Mouse (Mus musculus): Measurements from ENCODE around the gene Babam2. TPM values are rescaled to one million over a fixed set of nuclear protein-coding genes. Genes with fewer than 3 reads are reported as not detected.
"Not testable (repeated sequence)": the region's sequence is repeated elsewhere in the genome, so short reads cannot be mapped to it uniquely, and the experiment has no call there.

Babam2 gene
- polyA plus RNA-seq, 1 experiment from 2014 or later, result 30.2 TPM

- WGBS, result 80% methylated on average over 10 of the region's 10 CpGs
- H3K9ac ChIP-seq (ENCODE audit: low read length); DNase-seq (ENCODE audit: low spot score); H3K27ac ChIP-seq (replicated peaks; ENCODE audit: low read depth, low read length); ATAC-seq (ENCODE audit: insufficient number of reproducible peaks, low FRiP score, low TSS enrichment, low read depth); H3K36me3 ChIP-seq (ENCODE audit: control insufficient read depth, insufficient read depth, low read length); H3K9me3 ChIP-seq (ENCODE audit: control insufficient read depth, low read length); H3K27me3 ChIP-seq (ENCODE audit: control insufficient read depth, insufficient read depth, low read length); H3K4me2 ChIP-seq (ENCODE audit: low read depth, severe bottlenecking); H3K4me3 ChIP-seq (ENCODE audit: low read depth, low read length); H3K4me1 ChIP-seq (ENCODE audit: control insufficient read depth, insufficient read depth, low read length): not testable (repeated sequence)
These were observed 161.4 kb downstream of the Babam2 start for GRCm38 (mm10) chr5:31858877-31859276.

GRCm38 (mm10) chr5:31860426-31860825 is 162.9 kb downstream of the Babam2 start:
- no peak overlapping the region for H3K4me2 ChIP-seq (ENCODE audit: low read depth, severe bottlenecking)
- no peaks in the 10 kb centered on the region for H3K36me3 ChIP-seq (ENCODE audit: control insufficient read depth, insufficient read depth, low read length)
- no peak overlapping the region for H3K9ac ChIP-seq (ENCODE audit: low read length)
- H3K4me3 ChIP-seq (ENCODE audit: low read depth, low read length), result no peak overlapping the region
- no peaks in the 10 kb centered on the region for H3K9me3 ChIP-seq (ENCODE audit: control insufficient read depth, low read length)
- no peaks in the 10 kb centered on the region for H3K27me3 ChIP-seq (ENCODE audit: control insufficient read depth, insufficient read depth, low read length)
- 11% methylated on average over 1 of the region's 1 CpGs for WGBS
- DNase-seq (ENCODE audit: low spot score), result no peak
- no peak overlapping the region for H3K27ac ChIP-seq (replicated peaks; ENCODE audit: low read depth, low read length)
- H3K4me1 ChIP-seq (ENCODE audit: control insufficient read depth, insufficient read depth, low read length), result no peaks in the 10 kb centered on the region
- no peak for ATAC-seq (ENCODE audit: insufficient number of reproducible peaks, low FRiP score, low TSS enrichment, low read depth)

- H3K4me1 ChIP-seq (ENCODE audit: control insufficient read depth, insufficient read depth, low read length), result no peaks in the 10 kb centered on the region
- H3K4me3 ChIP-seq (ENCODE audit: low read depth, low read length), result no peak overlapping the region
- H3K27ac ChIP-seq (replicated peaks; ENCODE audit: low read depth, low read length), result no peak overlapping the region
- no peaks in the 10 kb centered on the region for H3K9me3 ChIP-seq (ENCODE audit: control insufficient read depth, low read length)
- no peaks in the 10 kb centered on the region for H3K36me3 ChIP-seq (ENCODE audit: control insufficient read depth, insufficient read depth, low read length)
- no peak overlapping the region for H3K4me2 ChIP-seq (ENCODE audit: low read depth, severe bottlenecking)
- ATAC-seq (ENCODE audit: insufficient number of reproducible peaks, low FRiP score, low TSS enrichment, low read depth) (no peak), DNase-seq (ENCODE audit: low spot score) (no peak)
- H3K27me3 ChIP-seq (ENCODE audit: control insufficient read depth, insufficient read depth, low read length), result no peaks in the 10 kb centered on the region
- WGBS, result 82% methylated on average over 5 of the region's 5 CpGs
- H3K9ac ChIP-seq (ENCODE audit: low read length), result no peak overlapping the region
These were observed 163.5 kb downstream of the Babam2 start for GRCm38 (mm10) chr5:31860831-31861624.

GRCm38 (mm10) chr5:31862753-31863468 is 165.4 kb downstream of the Babam2 start:
- Histone ChIP-seq H3K4me3 (ENCODE audit: low read depth, low read length) (no peak overlapping the region), H3K4me1 (ENCODE audit: control insufficient read depth, insufficient read depth, low read length) (no peaks in the 10 kb centered on the region), H3K9ac (ENCODE audit: low read length) (no peak overlapping the region), H3K27ac (replicated peaks; ENCODE audit: low read depth, low read length) (no peak overlapping the region), H3K27me3 (ENCODE audit: control insufficient read depth, insufficient read depth, low read length) (no peaks in the 10 kb centered on the region), H3K4me2 (ENCODE audit: low read depth, severe bottlenecking) (no peak overlapping the region), H3K36me3 (ENCODE audit: control insufficient read depth, insufficient read depth, low read length) (no peaks in the 10 kb centered on the region), H3K9me3 (ENCODE audit: control insufficient read depth, low read length) (no peaks in the 10 kb centered on the region)
- DNase-seq (ENCODE audit: low spot score) (no peak), ATAC-seq (ENCODE audit: insufficient number of reproducible peaks, low FRiP score, low TSS enrichment, low read depth) (no peak)
- WGBS, result 81% methylated on average over 1 of the region's 1 CpGs

GRCm38 (mm10) chr5:31864095-31864494 is 166.6 kb downstream of the Babam2 start:
- no peak overlapping the region for H3K4me3 ChIP-seq (ENCODE audit: low read depth, low read length)
- no peak overlapping the region for H3K4me2 ChIP-seq (ENCODE audit: low read depth, severe bottlenecking)
- DNase-seq (ENCODE audit: low spot score), result no peak
- no peaks in the 10 kb centered on the region for H3K27me3 ChIP-seq (ENCODE audit: control insufficient read depth, insufficient read depth, low read length)
- WGBS, result 82% methylated on average over 2 of the region's 2 CpGs
- no peak overlapping the region for H3K27ac ChIP-seq (replicated peaks; ENCODE audit: low read depth, low read length)
- ATAC-seq (ENCODE audit: insufficient number of reproducible peaks, low FRiP score, low TSS enrichment, low read depth), result no peak
- no peaks in the 10 kb centered on the region for H3K36me3 ChIP-seq (ENCODE audit: control insufficient read depth, insufficient read depth, low read length)
- H3K9me3 ChIP-seq (ENCODE audit: control insufficient read depth, low read length), result no peaks in the 10 kb centered on the region
- no peak overlapping the region for H3K9ac ChIP-seq (ENCODE audit: low read length)
- no peaks in the 10 kb centered on the region for H3K4me1 ChIP-seq (ENCODE audit: control insufficient read depth, insufficient read depth, low read length)

- no peaks in the 10 kb centered on the region for H3K27me3 ChIP-seq (ENCODE audit: control insufficient read depth, insufficient read depth, low read length)
- no peaks in the 10 kb centered on the region for H3K9me3 ChIP-seq (ENCODE audit: control insufficient read depth, low read length)
- no peak for ATAC-seq (ENCODE audit: insufficient number of reproducible peaks, low FRiP score, low TSS enrichment, low read depth)
- H3K4me1 ChIP-seq (ENCODE audit: control insufficient read depth, insufficient read depth, low read length), result no peaks in the 10 kb centered on the region
- WGBS, result 84% methylated on average over 3 of the region's 3 CpGs
- no peak overlapping the region for H3K9ac ChIP-seq (ENCODE audit: low read length)
- no peaks in the 10 kb centered on the region for H3K36me3 ChIP-seq (ENCODE audit: control insufficient read depth, insufficient read depth, low read length)
- no peak overlapping the region for H3K27ac ChIP-seq (replicated peaks; ENCODE audit: low read depth, low read length)
- H3K4me3 ChIP-seq (ENCODE audit: low read depth, low read length), result no peak overlapping the region
- no peak overlapping the region for H3K4me2 ChIP-seq (ENCODE audit: low read depth, severe bottlenecking)
- no peak for DNase-seq (ENCODE audit: low spot score)
These were observed 168.6 kb downstream of the Babam2 start for GRCm38 (mm10) chr5:31866071-31866470.

GRCm38 (mm10) chr5:31870856-31871520 is 173.5 kb downstream of the Babam2 start:
- ATAC-seq (ENCODE audit: insufficient number of reproducible peaks, low FRiP score, low TSS enrichment, low read depth), result no peak
- H3K27me3 ChIP-seq (ENCODE audit: control insufficient read depth, insufficient read depth, low read length), result no peaks in the 10 kb centered on the region
- H3K36me3 ChIP-seq (ENCODE audit: control insufficient read depth, insufficient read depth, low read length), result no peaks in the 10 kb centered on the region
- 82% methylated on average over 8 of the region's 8 CpGs for WGBS
- H3K4me3 ChIP-seq (ENCODE audit: low read depth, low read length), result no peak overlapping the region
- DNase-seq (ENCODE audit: low spot score), result no peak
- H3K4me2 ChIP-seq (ENCODE audit: low read depth, severe bottlenecking), result no peak overlapping the region
- H3K9me3 ChIP-seq (ENCODE audit: control insufficient read depth, low read length), result no peaks in the 10 kb centered on the region
- 0 out of 2 replicates have a peak overlapping the region, but pooled peaks have one; percentile 12 for H3K9ac ChIP-seq (ENCODE audit: low read length)
- H3K27ac ChIP-seq (replicated peaks; ENCODE audit: low read depth, low read length), result no peak overlapping the region
- no peaks in the 10 kb centered on the region for H3K4me1 ChIP-seq (ENCODE audit: control insufficient read depth, insufficient read depth, low read length)

GRCm38 (mm10) chr5:31873328-31873727 is 175.8 kb downstream of the Babam2 start:
- Histone ChIP-seq H3K4me1 (ENCODE audit: control insufficient read depth, insufficient read depth, low read length) (no peaks in the 10 kb centered on the region), H3K9me3 (ENCODE audit: control insufficient read depth, low read length) (no peaks in the 10 kb centered on the region), H3K4me2 (ENCODE audit: low read depth, severe bottlenecking) (no peak overlapping the region), H3K27me3 (ENCODE audit: control insufficient read depth, insufficient read depth, low read length) (no peaks in the 10 kb centered on the region), H3K9ac (ENCODE audit: low read length) (no peak overlapping the region), H3K36me3 (ENCODE audit: control insufficient read depth, insufficient read depth, low read length) (no peaks in the 10 kb centered on the region), H3K4me3 (ENCODE audit: low read depth, low read length) (no peak overlapping the region), H3K27ac (replicated peaks; ENCODE audit: low read depth, low read length) (no peak overlapping the region)
- whole genome bisulfite sequencing, result 89% methylated on average over 2 of the region's 2 CpGs
- no peak for ATAC-seq (ENCODE audit: insufficient number of reproducible peaks, low FRiP score, low TSS enrichment, low read depth)
- no peak for DNase-seq (ENCODE audit: low spot score)
